Mouse (Mus musculus) heart, postnatal 10 days (tissue): Measurements from ENCODE around the gene Mxi1. TPM values are rescaled to one million over a fixed set of nuclear protein-coding genes. Genes with fewer than 3 reads are reported as not detected.

ENCODE experiments used
- DNase-seq, 2 experiments: peaks; one replicate each; pipeline ENCODE4 v3.0.0; 2021
- intact Hi-C: fragments of 180-260 bp; cut with DNase I; formaldehyde crosslinking; loops from one replicate; pipeline ENCODE4 v1.15.1; 2025
- total RNA-seq, 2 experiments: library from RNA; stranded (reverse); gene quantifications; 2 replicates each; pipeline ENCODE4 v1.2.3; 2021

The Mxi1 gene
- 10 to 100 TPM; 36.3 to 39.9 TPM for total RNA-seq

DNA sequence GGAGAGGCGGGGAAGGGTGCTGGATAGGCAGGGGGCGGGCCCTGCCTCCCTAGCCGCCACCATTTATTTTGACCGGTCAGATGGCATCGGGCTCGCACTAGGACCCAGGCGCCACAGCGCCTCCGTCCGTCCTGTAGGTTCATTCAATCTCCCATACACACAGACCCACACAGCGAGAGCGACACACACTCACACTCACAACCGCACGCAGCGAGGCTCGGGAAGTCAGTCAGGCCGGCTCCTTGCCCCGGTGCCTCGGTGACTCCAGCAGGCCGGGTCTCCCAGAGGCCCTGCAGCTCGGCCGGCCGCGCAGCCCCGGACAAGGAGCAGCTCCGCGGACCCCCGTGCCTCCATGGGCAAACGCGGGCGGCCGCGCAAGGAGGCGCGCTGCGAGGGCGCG, at the start of gene Mxi1:
Gene Mxi1, plus strand, starts transcription at position 171 of the 400 bp plus-strand sequence.
- DNase-seq = peak; percentile 88 to 89
- intact Hi-C loops = loop anchor here (5.0 kb wide), 2 partner anchors 57 to 168 kb away; partner anchors contain the start of gene Add3

DNA sequence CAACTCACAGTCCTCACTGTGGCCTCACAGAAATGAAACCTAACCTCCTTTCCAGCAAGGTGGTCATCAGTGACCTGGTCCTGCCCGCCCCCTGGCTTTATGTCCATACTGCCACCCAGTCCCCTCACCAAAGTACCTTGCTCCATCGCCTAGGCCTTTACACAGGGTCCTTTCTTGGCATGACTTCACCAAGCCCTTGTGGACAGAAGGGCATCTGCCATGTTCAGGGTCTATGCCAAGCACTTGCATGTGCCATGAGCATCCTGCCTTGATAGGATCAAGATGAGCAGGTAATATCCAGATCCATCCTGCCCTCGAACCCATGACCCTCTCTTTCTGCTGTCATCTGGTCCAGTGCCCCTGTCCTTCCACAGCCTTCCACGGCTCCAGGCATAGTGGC, 49.5 kb upstream of the Mxi1 start:
- no peak for DNase-seq
- intact Hi-C loops = no loop called here

DNA sequence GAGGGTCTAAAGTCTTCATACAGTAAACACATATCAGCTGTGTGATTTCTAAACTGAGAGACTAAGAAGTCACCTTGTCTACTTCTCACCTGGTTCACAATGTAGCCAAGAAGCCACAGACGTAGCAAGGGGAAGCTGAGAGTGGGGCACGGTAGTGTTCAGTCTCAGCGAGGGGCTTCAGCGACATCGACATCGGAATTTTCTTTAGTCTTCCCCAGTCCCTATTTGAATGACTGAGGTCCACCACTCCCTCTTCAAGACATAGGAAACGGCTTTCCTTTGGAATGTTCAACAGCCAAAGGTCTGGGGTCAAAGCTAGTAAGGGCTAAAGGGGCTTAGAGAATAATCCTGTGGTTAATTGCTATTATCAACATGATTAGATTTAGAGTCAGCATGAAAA, 48.3 kb upstream of the Mxi1 start:
- intact Hi-C loops = no loop called here
- DNase-seq = no peak

DNA sequence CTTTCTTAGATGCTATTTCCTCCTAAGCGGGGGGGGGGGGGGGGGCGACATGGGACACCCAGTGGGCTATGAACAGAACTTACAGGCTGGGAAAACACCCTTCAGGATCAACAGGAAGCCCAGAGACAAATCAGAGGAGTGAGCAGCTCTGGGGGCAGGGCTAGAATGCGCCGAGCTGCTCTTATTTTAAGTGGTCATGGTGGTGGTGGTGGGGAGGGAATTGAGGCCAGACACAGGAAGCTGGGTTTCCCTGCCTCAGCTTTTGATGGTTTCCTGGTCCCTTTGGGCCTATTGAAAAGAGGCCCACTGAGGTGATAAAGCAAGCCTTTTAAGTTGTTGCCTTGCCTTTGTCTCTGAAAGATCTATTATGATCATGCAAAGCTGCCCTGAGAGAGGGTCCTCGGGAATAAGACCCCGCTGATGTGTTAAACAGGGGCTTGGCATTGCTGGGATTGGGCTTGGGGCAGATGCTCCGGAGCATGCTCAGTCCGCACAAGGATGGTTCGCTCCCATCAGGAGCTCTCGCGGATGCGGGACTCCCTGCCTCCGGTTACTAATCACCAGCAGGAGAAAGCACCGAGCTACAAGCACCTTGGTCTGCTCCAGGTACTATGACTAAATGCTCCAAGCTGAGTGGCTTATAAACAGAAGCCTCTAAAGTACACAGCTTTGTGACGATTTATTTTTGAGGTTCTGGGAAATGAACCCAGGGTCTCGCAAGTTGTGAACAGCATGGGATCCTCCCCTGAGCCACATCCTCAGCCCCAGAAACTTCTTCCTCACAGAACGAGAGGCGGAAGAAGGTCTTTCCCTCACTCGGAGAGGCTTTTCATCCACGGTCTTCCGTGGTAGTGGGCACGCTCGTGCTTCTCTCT, 46.2 kb upstream of the Mxi1 start:
- DNase-seq = no peak
- intact Hi-C loops = no loop called here

DNA sequence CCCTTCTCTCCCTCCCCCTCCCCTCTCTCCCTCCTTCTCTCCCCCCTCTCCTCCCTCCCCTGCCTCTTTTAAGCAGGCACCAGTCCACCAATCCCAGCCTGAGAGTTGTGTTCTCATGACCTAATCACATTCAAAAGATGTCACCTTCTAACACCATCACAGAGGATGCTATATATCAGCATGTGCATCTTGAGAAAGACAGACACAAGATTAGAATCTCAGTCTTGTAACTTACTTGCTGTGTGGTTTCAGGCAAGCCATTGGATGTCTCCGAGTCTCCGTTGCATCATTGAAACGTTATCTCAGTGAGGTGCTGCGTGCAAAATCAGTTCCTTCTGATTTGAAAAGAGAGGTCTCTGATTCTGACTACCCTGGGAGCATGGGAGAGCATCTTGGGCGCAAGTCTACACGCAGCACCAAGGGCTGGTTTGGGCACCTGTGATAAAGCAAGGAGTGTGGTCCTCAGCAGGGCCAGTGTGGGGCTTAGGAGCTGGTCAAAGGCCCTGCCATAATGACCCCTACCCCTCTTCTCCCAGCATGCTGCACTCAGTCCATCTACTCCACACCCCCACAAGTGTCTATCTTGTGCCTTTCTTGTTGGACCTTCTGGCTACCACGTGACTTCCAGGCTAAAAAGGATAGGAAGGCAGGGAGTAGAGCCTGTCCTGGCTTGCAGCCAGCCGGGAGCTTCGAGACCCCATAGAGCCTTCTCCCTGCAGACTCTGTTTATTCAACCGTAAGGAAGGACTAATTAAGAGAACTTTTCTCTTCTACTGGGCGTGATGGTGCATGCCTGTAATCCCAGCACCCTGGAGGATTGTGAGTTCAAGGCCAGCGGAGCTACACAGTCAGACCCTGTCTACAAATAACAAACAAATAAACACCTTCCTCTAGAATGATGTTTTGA, 45.2 kb upstream of the Mxi1 start:
- DNase-seq = no peak
- intact Hi-C loops = no loop called here

DNA sequence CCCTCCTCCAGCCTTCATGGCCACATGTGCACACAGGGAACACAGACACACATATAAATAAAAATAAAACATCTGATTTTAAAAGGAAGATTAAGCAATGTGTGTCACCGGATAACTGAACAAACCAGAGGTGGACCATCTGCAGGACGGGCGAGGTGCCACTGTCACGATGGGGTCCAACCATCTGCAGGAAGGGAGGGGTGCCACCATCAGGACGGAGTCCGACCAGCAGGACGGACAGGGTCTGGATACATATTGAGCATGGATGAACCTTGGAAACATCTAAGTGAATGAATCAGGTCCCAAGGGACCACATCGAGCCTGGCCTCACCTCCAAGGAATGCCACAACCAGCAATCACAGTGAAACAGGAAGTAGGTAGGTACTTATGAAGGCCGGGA, 43.0 kb upstream of the Mxi1 start:
- intact Hi-C loops = no loop called here

DNA sequence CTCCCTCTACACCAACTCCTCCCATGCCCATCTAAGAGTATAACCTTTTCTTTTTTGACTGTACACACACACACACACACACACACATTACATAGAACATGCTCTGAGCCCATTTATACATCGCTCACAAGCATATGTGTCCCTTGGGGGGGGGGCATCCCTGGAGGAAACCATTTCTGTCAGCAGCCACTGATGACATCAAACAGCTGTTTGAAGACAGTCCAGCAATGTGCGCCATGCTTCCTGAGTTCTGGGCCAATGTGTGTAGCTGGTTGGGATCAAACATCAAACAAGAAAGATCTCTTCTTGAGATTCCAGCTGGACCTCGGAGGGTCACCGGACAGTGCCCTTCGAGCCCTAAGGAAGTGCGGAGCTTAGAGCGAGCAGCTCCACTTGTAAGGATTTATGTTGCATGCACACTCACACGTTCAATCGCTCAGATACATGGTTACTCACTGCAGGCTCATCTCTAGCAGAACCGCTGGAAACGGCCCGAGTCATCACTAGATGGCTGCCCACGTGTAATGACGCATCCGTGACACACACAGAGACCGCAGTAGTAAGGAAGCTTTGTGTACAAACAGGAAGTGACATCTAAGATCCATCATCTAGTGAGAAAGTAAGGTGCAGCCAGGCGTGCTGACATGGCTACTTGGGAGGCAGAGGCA, 37.1 kb upstream of the Mxi1 start:
- intact Hi-C loops = loop anchor here (5.0 kb wide), 1 partner anchor 34 kb away; no protein-coding TSS in a partner anchor
- DNase-seq = peak in 1 of 2 experiments; percentile 51

More for the DNA sequence above, 43.0 kb upstream of the Mxi1 start:
- no peak for DNase-seq

DNA sequence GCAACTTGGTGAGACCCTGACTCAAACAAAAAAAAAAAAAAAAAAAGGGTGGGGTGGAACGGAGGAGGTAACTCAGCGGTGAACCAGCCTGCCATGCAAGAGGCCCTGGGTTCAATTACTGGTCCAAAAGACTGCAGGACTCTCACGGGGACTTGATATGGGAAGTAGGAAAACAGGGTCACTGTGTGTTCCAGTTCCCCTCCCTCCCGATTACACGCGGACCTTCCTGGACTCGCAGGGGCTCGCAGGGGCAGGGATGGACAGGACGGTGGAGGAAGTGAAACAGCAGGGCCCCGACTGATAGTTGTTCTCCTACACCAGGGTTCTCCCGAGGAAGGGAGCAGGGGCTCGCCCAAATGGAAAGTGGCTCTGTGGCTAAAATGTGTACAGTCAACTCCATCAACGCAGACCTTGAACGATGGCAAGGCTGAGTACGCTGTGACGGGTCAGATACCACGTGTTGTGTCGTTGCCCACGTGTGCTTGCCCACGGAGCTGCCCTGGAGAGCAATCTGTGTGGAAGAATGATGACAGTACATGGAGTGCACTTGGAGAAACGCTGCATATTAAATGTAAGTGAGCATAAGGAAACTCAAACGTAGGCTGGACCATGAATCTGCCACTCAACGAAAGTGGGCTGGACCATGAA, 36.4 kb upstream of the Mxi1 start:
- intact Hi-C loops = loop anchor here (5.0 kb wide), 1 partner anchor 33 kb away; no protein-coding TSS in a partner anchor
- no peak for DNase-seq

DNA sequence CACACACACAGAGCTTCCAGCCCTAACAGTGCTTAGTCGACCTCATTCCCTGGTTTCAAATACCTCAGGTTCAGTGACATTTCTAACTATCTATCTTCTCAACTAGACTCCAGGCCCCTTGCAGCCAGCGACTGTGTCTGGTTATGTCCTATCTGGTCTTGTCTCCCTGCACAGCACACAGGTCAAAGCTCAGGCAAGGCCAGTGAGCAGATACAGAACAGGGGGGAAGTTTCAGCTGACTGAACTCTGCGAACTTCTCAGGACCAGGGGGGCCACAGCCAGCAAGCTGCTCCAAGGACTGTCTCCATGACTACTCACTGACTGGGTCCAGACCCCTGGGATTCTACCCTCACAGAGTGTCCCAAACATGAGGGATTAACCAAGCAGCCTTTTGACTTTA, 35.1 kb upstream of the Mxi1 start:
- intact Hi-C loops = no loop called here
- DNase-seq = no peak

DNA sequence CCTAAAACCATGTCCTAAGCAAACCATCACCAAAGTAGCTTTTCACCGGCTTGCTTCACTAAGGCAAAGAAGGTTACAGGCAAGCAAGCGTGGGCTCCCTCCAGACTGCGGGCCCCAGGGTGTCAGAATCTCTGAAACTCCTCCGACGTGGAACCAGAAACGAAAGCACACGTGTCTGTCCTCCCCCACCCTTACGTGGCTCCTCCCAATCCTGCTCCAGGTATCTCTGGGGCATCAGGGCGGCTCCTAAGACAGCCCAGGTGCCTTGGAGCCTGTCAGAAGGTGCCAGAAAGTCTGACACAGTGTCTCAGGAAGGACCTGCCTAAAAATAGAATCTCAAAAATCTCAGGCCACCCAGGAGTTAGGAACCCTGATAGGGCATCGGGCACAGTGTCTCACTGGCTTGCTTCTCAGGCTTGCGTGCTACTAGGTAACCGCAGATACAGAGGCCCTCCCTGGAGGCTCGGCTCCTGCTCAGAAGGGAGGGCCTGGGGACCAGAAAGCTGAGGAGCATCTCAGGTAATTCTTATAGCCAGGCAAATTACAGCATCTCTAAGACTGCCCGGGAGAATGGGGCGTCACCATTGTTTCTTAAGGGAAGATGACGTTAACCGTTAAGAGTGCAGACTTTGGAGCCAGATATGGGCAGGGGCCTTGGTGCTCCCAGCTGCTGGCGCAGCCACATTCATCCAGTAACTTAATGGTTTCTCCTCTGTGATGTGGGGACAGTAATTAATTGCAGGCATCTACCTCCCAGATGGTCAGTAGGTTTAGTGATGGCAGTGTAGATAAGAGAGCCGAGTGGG, 33.2 kb upstream of the Mxi1 start:
- DNase-seq = no peak
- intact Hi-C loops = no loop called here

DNA sequence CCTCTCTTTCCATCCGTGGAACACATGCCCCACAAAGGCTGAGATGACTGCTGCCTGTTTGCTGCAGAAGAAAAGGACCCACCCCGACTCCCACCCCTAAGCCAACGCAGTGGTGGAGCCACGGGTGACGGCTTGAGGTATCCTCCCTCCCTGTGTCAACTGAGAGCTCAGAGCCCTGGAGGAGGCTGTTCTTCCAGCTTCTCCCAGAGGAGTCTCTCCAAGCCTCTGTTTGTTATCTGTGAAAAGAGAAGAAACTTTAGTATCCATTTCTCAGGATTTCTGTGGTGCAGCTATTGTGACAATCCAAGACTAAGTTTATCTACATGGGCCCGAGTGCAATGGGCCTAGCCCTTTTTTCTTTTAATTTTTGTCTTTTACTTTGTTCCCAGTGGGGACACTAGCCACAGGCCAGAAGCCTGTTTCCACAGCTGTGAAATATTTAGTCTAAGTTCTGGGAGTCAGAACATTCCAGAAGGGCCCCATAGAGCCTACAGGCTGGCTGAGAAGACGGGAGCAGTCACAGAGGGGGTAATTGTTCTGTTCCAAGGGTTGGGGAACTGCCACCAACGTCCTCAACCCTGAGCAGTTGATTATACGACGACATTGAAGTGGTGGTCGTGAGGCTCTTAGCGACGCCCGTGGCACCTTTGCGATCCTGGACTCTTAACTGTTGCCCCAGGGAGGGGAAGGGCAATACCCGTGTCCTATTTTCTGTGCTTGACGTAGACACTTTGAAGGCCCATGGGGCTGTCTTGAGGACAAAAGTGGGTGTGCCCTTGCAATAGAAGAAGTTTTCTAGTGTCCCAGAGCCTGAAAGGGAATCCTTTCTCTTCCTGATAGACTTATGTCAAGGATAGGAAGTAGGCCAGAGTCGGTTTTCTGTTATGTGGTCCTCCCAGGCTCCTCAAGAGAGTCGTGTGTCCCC, 31.6 kb upstream of the Mxi1 start:
- peak; percentile 46 to 53 for DNase-seq
- intact Hi-C loops = no loop called here

DNA sequence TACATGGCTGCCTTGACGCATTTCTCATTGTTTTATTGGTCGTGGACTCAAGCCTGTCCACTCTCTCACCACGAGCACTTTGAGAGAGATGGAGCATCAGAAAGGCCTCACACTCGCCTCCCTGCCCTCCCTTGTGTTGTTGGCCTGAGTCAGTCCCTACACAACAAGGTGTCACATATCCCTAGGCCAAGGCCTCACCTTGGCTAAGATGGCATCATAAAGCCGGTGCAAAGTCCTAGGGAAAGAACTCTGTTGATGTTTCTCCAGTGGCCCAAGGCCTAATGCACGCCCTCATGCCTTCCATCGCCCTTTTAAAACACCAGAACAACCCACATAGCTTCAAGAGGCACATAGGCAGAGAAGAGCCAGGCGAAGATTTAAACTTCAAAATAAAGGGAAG, 30.1 kb upstream of the Mxi1 start:
- intact Hi-C loops = no loop called here
- DNase-seq = no peak

DNA sequence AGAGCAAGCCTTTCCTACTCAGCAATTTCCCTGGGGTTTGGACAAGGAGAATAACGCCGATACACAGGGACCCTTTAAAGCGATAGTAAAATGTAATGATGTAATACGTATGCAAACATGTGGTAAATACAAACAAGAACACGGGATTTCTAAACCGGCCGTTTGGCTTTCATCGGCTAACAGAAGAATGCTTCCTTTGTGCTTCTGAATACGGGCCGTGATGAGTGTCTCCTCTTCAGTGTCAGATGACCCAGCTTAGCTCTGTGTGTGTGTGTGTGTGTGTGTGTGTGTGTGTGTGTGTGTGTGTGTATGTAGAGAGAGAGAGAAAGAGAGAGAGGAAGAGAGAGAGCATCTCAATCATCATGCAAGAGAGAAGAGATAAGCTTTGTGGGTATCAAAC, 27.7 kb upstream of the Mxi1 start:
- DNase-seq = no peak
- intact Hi-C loops = no loop called here

DNA sequence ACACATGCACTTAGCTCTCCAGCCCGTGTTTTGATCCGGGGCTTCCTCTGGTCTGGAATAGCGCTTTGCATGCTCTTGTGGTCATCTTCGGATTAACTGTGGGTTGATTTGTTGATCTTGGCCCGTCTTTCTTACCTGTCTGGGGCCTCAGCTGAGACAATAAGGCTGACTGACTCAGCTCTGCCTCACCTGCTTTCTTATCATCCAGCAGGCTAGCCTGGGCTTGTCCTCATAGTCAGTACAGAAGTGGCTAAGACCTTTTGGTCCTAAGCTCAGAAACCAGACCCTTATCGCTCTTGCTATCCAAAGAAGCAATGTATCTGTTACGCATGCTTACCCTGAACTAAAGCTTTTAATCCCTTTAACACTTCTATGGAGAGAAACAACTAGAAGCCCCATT, 26.6 kb upstream of the Mxi1 start:
- DNase-seq = no peak
- intact Hi-C loops = no loop called here

DNA sequence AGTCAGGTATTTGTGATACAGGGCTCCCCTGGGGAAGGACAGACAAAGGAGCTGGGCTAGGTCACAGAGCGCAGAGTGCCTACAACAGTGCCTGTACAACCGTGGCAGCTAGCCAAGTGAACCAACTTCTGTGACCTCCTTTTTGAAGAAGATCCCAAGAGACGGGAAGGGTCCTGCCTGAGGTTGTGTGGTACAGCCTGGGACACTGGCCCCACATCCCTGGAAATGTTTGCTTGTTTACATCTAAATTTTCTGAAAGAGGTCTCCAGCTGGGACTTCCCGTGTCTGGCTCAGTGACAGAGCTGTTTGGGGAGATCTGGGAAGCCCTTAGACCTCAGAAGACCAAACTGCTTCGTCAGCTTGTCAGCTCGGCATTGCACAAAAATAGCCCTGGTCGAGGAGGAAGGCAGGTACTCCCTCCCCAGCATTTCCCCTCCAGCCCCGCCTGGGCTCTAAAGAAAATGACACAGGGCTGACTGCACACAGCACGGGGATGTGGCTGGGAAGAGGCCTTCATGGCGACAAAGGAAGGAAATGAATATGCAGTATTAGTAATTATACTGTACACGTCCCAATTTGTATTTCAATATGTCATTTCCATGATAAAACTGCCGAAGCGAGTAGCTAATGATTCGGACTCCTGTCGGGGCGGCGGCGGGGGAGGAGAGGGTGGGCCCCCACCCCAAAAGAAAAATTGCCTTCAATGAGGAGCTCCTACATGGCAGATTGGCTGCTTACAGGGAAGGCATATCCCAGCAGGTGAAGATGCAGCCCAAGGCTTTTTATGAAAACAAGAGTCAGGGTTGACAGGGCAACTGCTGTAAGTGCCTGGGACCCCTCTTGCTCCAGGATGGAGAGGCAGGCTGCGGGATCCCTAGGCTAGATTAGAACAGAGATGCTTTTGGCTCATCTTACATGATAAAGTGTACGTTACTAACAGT, 25.8 kb upstream of the Mxi1 start:
- DNase-seq = peak; percentile 64 to 72

DNA sequence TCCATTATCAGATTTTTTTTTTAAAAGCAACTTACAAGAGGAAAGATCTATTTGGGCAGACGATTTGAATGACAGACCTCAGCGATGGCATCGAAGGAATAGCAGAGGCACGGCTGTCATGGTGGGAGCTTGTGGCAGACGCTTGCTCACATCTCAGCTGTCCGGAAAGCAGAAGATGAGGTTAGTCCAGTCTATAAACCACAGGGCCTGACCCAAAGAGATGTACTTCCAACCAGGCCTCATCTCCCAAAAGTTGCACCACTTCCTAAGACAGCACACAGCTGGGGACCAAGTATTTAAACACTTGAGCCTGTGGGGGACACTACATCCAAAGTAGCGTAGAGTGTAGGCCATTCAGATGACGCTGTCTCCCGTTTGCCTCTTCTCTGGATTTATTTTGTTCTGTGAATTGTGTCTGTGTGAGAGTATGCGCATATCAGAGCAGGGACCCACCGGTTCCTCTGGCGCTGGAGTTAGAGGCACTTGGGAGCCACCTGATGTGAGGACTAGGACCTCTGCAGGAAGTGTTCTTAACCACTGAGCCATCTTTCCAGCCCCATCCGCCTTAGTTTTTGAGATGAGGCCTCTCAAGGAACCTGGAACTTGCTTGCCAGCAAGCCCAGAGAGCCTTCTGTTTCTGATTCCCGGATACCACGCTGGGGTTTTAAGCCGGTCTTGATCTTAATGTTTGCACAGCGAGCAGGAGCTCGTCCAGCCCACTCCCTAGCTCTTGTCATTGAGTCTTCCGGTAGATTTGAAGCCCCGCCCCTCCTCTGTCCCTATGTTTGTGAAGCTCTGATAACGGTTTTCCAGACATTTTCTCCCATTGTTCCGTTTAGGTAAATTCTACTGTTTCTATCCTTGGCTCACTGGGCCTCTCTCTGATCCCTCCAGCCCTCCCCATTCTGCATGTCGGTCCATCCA, 13.7 kb upstream of the Mxi1 start:
- intact Hi-C loops = no loop called here
- DNase-seq = no peak

More for the DNA sequence above, 25.8 kb upstream of the Mxi1 start:
- intact Hi-C loops = no loop called here
